Mouse (Mus musculus): Measurements from ENCODE around the gene Zyg11b. TPM values are rescaled to one million over a fixed set of nuclear protein-coding genes. Genes with fewer than 3 reads are reported as not detected.

Gene Zyg11b
- polyA plus RNA-seq, 1 experiment from 2014 or later = 24.2 TPM

- WGBS = 2% methylated on average over 14 of the region's 14 CpGs
Observed at GRCm38 (mm10) chr4:108300266-108300665, 630 bp downstream of the Zyg11b start.

GRCm38 (mm10) chr4:108276973-108277372 lies 23.9 kb downstream of the Zyg11b start:
- Histone ChIP-seq H3K9me3 (replicated peaks; ENCODE audit: control insufficient read depth, low read length) (no peaks in the 10 kb centered on the region), H3K36me3 (ENCODE audit: control insufficient read depth, insufficient read depth, low read length) (no peaks in the 10 kb centered on the region), H3K4me3 (ENCODE audit: low read depth, low read length) (no peak overlapping the region), H3K27ac (ENCODE audit: low read depth, low read length) (no peak overlapping the region), H3K4me1 (ENCODE audit: control insufficient read depth, insufficient read depth, low read length) (no peaks in the 10 kb centered on the region), H3K9ac (ENCODE audit: low read length) (no peak overlapping the region), H3K4me2 (ENCODE audit: low read length) (no peak overlapping the region), H3K27me3 (replicated peaks; ENCODE audit: control insufficient read depth, insufficient read depth, low read length) (no peaks in the 10 kb centered on the region)
- WGBS = 95% methylated on average over 3 of the region's 3 CpGs
- ATAC-seq (no peak), DNase-seq (ENCODE audit: low spot score) (no peak)

More at GRCm38 (mm10) chr4:108300266-108300665, 630 bp downstream of the Zyg11b start:
- Histone ChIP-seq H3K27ac (ENCODE audit: low read depth, low read length) (peak overlapping the region; percentile 85; the same call in 1 of the 2 replicates), H3K36me3 (ENCODE audit: control insufficient read depth, insufficient read depth, low read length) (no peaks in the 10 kb centered on the region), H3K4me1 (ENCODE audit: control insufficient read depth, insufficient read depth, low read length) (peaks cover 12% of the 10 kb centered on the region), H3K27me3 (replicated peaks; ENCODE audit: control insufficient read depth, insufficient read depth, low read length) (no peaks in the 10 kb centered on the region), H3K9ac (ENCODE audit: low read length) (peak overlapping the region; percentile 95), H3K4me3 (ENCODE audit: low read depth, low read length) (peak overlapping the region; percentile 91), H3K9me3 (replicated peaks; ENCODE audit: control insufficient read depth, low read length) (0 out of 2 replicates have a peak, but pooled peaks cover 1% of the 10 kb centered on the region), H3K4me2 (ENCODE audit: low read length) (peak overlapping the region; percentile 53)
- no peak for DNase-seq (ENCODE audit: low spot score)
- no peak; the same call in 1 of the 2 replicates for ATAC-seq

GRCm38 (mm10) chr4:108272286-108272685 lies 28.6 kb downstream of the Zyg11b start:
- no peak for DNase-seq (ENCODE audit: low spot score)
- H3K4me2 ChIP-seq (ENCODE audit: low read length) = no peak overlapping the region
- no peaks in the 10 kb centered on the region for H3K9me3 ChIP-seq (replicated peaks; ENCODE audit: control insufficient read depth, low read length)
- peaks cover 20% of the 10 kb centered on the region for H3K36me3 ChIP-seq (ENCODE audit: control insufficient read depth, insufficient read depth, low read length)
- H3K27ac ChIP-seq (ENCODE audit: low read depth, low read length) = no peak overlapping the region
- 84% methylated on average over 4 of the region's 4 CpGs for WGBS
- no peak overlapping the region for H3K4me3 ChIP-seq (ENCODE audit: low read depth, low read length)
- no peaks in the 10 kb centered on the region for H3K4me1 ChIP-seq (ENCODE audit: control insufficient read depth, insufficient read depth, low read length)
- no peak overlapping the region for H3K9ac ChIP-seq (ENCODE audit: low read length)
- no peak for ATAC-seq
- H3K27me3 ChIP-seq (replicated peaks; ENCODE audit: control insufficient read depth, insufficient read depth, low read length) = no peaks in the 10 kb centered on the region

GRCm38 (mm10) chr4:108265774-108266173 lies 35.1 kb downstream of the Zyg11b start:
- Histone ChIP-seq H3K27ac (ENCODE audit: low read depth, low read length) (no peak overlapping the region), H3K9me3 (replicated peaks; ENCODE audit: control insufficient read depth, low read length) (no peaks in the 10 kb centered on the region), H3K4me3 (ENCODE audit: low read depth, low read length) (no peak overlapping the region), H3K4me1 (ENCODE audit: control insufficient read depth, insufficient read depth, low read length) (no peaks in the 10 kb centered on the region), H3K27me3 (replicated peaks; ENCODE audit: control insufficient read depth, insufficient read depth, low read length) (no peaks in the 10 kb centered on the region), H3K36me3 (ENCODE audit: control insufficient read depth, insufficient read depth, low read length) (peaks cover 48% of the 10 kb centered on the region), H3K9ac (ENCODE audit: low read length) (no peak overlapping the region), H3K4me2 (ENCODE audit: low read length) (no peak overlapping the region)
- WGBS = 98% methylated on average over 7 of the region's 7 CpGs
- DNase-seq (ENCODE audit: low spot score) = no peak
- no peak for ATAC-seq

- Histone ChIP-seq H3K9me3 (replicated peaks; ENCODE audit: control insufficient read depth, low read length) (no peaks in the 10 kb centered on the region), H3K4me1 (ENCODE audit: control insufficient read depth, insufficient read depth, low read length) (no peaks in the 10 kb centered on the region), H3K27me3 (replicated peaks; ENCODE audit: control insufficient read depth, insufficient read depth, low read length) (no peaks in the 10 kb centered on the region), H3K36me3 (ENCODE audit: control insufficient read depth, insufficient read depth, low read length) (peaks cover 81% of the 10 kb centered on the region), H3K4me3 (ENCODE audit: low read depth, low read length) (no peak overlapping the region), H3K9ac (ENCODE audit: low read length) (no peak overlapping the region), H3K4me2 (ENCODE audit: low read length) (no peak overlapping the region), H3K27ac (ENCODE audit: low read depth, low read length) (no peak overlapping the region)
- no peak for ATAC-seq
- 95% methylated on average over 6 of the region's 6 CpGs for WGBS
- no peak for DNase-seq (ENCODE audit: low spot score)
Observed at GRCm38 (mm10) chr4:108253317-108253716, 47.6 kb downstream of the Zyg11b start.

GRCm38 (mm10) chr4:108250501-108250900 lies 50.4 kb downstream of the Zyg11b start:
- Histone ChIP-seq H3K9me3 (replicated peaks; ENCODE audit: control insufficient read depth, low read length) (no peaks in the 10 kb centered on the region), H3K9ac (ENCODE audit: low read length) (no peak overlapping the region), H3K36me3 (ENCODE audit: control insufficient read depth, insufficient read depth, low read length) (peaks cover 67% of the 10 kb centered on the region)

GRCm38 (mm10) chr4:108249314-108249713 lies 51.6 kb downstream of the Zyg11b start:
- Histone ChIP-seq H3K27me3 (replicated peaks; ENCODE audit: control insufficient read depth, insufficient read depth, low read length) (no peaks in the 10 kb centered on the region), H3K36me3 (ENCODE audit: control insufficient read depth, insufficient read depth, low read length) (peaks cover 65% of the 10 kb centered on the region), H3K9me3 (replicated peaks; ENCODE audit: control insufficient read depth, low read length) (no peaks in the 10 kb centered on the region), H3K4me2 (ENCODE audit: low read length) (no peak overlapping the region), H3K4me3 (ENCODE audit: low read depth, low read length) (no peak overlapping the region), H3K9ac (ENCODE audit: low read length) (no peak overlapping the region), H3K27ac (ENCODE audit: low read depth, low read length) (no peak overlapping the region), H3K4me1 (ENCODE audit: control insufficient read depth, insufficient read depth, low read length) (no peaks in the 10 kb centered on the region)
- ATAC-seq = no peak
- DNase-seq (ENCODE audit: low spot score) = no peak
- 94% methylated on average over 3 of the region's 3 CpGs for WGBS

More at GRCm38 (mm10) chr4:108250501-108250900, 50.4 kb downstream of the Zyg11b start:
- ATAC-seq (no peak), DNase-seq (ENCODE audit: low spot score) (no peak)
- Histone ChIP-seq H3K4me3 (ENCODE audit: low read depth, low read length) (no peak overlapping the region), H3K4me1 (ENCODE audit: control insufficient read depth, insufficient read depth, low read length) (no peaks in the 10 kb centered on the region), H3K27ac (ENCODE audit: low read depth, low read length) (no peak overlapping the region), H3K4me2 (ENCODE audit: low read length) (no peak overlapping the region), H3K27me3 (replicated peaks; ENCODE audit: control insufficient read depth, insufficient read depth, low read length) (no peaks in the 10 kb centered on the region)
- WGBS = 97% methylated on average over 9 of the region's 9 CpGs

GRCm38 (mm10) chr4:108233654-108234053 lies 67.2 kb downstream of the Zyg11b start:
- Histone ChIP-seq H3K4me2 (ENCODE audit: low read length) (no peak overlapping the region), H3K27ac (ENCODE audit: low read depth, low read length) (no peak overlapping the region), H3K9me3 (replicated peaks; ENCODE audit: control insufficient read depth, low read length) (no peaks in the 10 kb centered on the region), H3K9ac (ENCODE audit: low read length) (no peak overlapping the region), H3K4me1 (ENCODE audit: control insufficient read depth, insufficient read depth, low read length) (no peaks in the 10 kb centered on the region), H3K36me3 (ENCODE audit: control insufficient read depth, insufficient read depth, low read length) (peaks cover 57% of the 10 kb centered on the region), H3K4me3 (ENCODE audit: low read depth, low read length) (no peak overlapping the region), H3K27me3 (replicated peaks; ENCODE audit: control insufficient read depth, insufficient read depth, low read length) (no peaks in the 10 kb centered on the region)
- no peak for ATAC-seq
- DNase-seq (ENCODE audit: low spot score) = no peak
- WGBS = 94% methylated on average over 3 of the region's 3 CpGs

- no peak overlapping the region for H3K4me3 ChIP-seq (ENCODE audit: low read depth, low read length)
- no peak overlapping the region for H3K9ac ChIP-seq (ENCODE audit: low read length)
- WGBS = 76% methylated on average over 3 of the region's 3 CpGs
- no peaks in the 10 kb centered on the region; the same call in 1 of the 2 replicates for H3K36me3 ChIP-seq (ENCODE audit: control insufficient read depth, insufficient read depth, low read length)
- 0 out of 2 replicates have a peak, but pooled peaks cover 3% of the 10 kb centered on the region for H3K27me3 ChIP-seq (replicated peaks; ENCODE audit: control insufficient read depth, insufficient read depth, low read length)
- DNase-seq (ENCODE audit: low spot score) (no peak), ATAC-seq (no peak)
- H3K27ac ChIP-seq (ENCODE audit: low read depth, low read length) = no peak overlapping the region
- H3K4me1 ChIP-seq (ENCODE audit: control insufficient read depth, insufficient read depth, low read length) = no peaks in the 10 kb centered on the region
- no peaks in the 10 kb centered on the region for H3K9me3 ChIP-seq (replicated peaks; ENCODE audit: control insufficient read depth, low read length)
- H3K4me2 ChIP-seq (ENCODE audit: low read length) = no peak overlapping the region
Observed at GRCm38 (mm10) chr4:108225341-108225872, 75.5 kb downstream of the Zyg11b start.

All from forebrain, embryonic 14.5 days (tissue).